Mouse (Mus musculus): ENCODE results near the gene Mipep. TPM values are rescaled to one million over a fixed set of nuclear protein-coding genes. Genes with fewer than 3 reads are reported as not detected.

Mipep gene
- polyA plus RNA-seq, 1 experiment, result 6.9 TPM

GRCm38 (mm10) chr14:60850101-60850500 lies 65.7 kb downstream of the Mipep start:
- no peak for TF ChIP-seq POLR2A (IDR thresholded peaks at IDR 0.05; ENCODE audit: borderline replicate concordance, low read depth, low read length)
- no peak for TF ChIP-seq CTCF (IDR thresholded peaks at IDR 0.05; ENCODE audit: low read depth, low read length)
- H3K4me3 ChIP-seq (ENCODE audit: insufficient read depth, low read length), result no peak overlapping the region
- H3K27ac ChIP-seq (ENCODE audit: insufficient read depth, low read depth, low read length), result no peak overlapping the region
- no peaks in the 10 kb centered on the region for H3K4me1 ChIP-seq (ENCODE audit: control insufficient read depth, insufficient read depth, low read length)

DNA sequence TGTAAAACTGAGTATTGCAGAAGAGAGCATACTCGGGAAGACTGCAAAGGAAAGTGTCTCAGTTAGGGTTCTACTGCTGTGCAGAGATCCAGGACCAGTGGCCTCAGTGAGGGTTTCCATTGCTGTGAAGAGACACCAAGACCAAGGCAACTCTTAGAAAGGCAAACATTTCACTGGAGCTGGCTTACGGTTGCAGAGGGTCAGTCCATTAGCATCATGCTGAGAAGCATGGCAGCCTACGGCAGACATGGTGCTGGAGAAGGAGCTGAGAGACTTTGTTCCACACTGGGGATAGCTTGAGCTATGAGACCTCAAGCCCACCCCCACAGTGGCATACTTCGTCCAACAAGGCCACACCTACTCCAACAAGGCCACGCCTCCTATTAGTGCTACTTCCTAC lies 67.3 kb downstream of the Mipep start:
- no peaks in the 10 kb centered on the region for H3K4me1 ChIP-seq (ENCODE audit: control insufficient read depth, insufficient read depth, low read length)
- H3K27ac ChIP-seq (ENCODE audit: insufficient read depth, low read depth, low read length), result no peak overlapping the region
- H3K4me3 ChIP-seq (ENCODE audit: insufficient read depth, low read length), result no peak overlapping the region
- TF ChIP-seq CTCF (IDR thresholded peaks at IDR 0.05; ENCODE audit: low read depth, low read length), result no peak
- TF ChIP-seq POLR2A (IDR thresholded peaks at IDR 0.05; ENCODE audit: borderline replicate concordance, low read depth, low read length), result no peak

GRCm38 (mm10) chr14:60856199-60856912 lies 72.0 kb downstream of the Mipep start:
- no peaks in the 10 kb centered on the region for H3K4me1 ChIP-seq (ENCODE audit: control insufficient read depth, insufficient read depth, low read length)
- no peak for TF ChIP-seq CTCF (IDR thresholded peaks at IDR 0.05; ENCODE audit: low read depth, low read length)
- no peak for TF ChIP-seq POLR2A (IDR thresholded peaks at IDR 0.05; ENCODE audit: borderline replicate concordance, low read depth, low read length)
- H3K4me3 ChIP-seq (ENCODE audit: insufficient read depth, low read length), result no peak overlapping the region
- no peak overlapping the region for H3K27ac ChIP-seq (ENCODE audit: insufficient read depth, low read depth, low read length)

DNA sequence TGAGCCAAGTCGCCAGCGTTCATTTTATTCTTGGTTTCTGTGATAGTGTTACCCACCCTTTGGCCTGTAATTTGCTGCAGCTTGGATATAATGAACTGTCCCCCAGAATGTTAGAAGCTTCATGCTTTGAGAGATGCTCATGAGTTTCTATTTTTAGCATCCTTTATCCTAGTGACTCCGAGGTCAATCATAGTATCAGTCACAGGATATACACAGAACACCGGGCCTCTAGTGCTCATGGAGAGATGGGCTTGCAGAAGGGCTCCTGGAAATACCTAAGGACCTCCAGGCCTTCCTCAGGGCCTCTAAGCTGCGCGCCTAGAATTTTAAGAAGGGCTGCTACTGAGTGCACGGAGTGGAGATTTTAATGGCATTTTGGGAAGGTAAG lies 72.5 kb downstream of the Mipep start:
- no peak for TF ChIP-seq CTCF (IDR thresholded peaks at IDR 0.05; ENCODE audit: low read depth, low read length)
- TF ChIP-seq POLR2A (IDR thresholded peaks at IDR 0.05; ENCODE audit: borderline replicate concordance, low read depth, low read length), result no peak
- H3K4me1 ChIP-seq (ENCODE audit: control insufficient read depth, insufficient read depth, low read length), result no peaks in the 10 kb centered on the region
- H3K27ac ChIP-seq (ENCODE audit: insufficient read depth, low read depth, low read length), result no peak overlapping the region
- H3K4me3 ChIP-seq (ENCODE audit: insufficient read depth, low read length), result no peak overlapping the region

- no peaks in the 10 kb centered on the region for H3K4me1 ChIP-seq (ENCODE audit: control insufficient read depth, insufficient read depth, low read length)
- no peak overlapping the region for H3K4me3 ChIP-seq (ENCODE audit: insufficient read depth, low read length)
- no peak overlapping the region for H3K27ac ChIP-seq (ENCODE audit: insufficient read depth, low read depth, low read length)
- no peak for TF ChIP-seq POLR2A (IDR thresholded peaks at IDR 0.05; ENCODE audit: borderline replicate concordance, low read depth, low read length)
- TF ChIP-seq CTCF (IDR thresholded peaks at IDR 0.05; ENCODE audit: low read depth, low read length), result no peak
Observed at GRCm38 (mm10) chr14:60863396-60863795, 79.0 kb downstream of the Mipep start.

GRCm38 (mm10) chr14:60866399-60866798 lies 82.0 kb downstream of the Mipep start:
- TF ChIP-seq POLR2A (IDR thresholded peaks at IDR 0.05; ENCODE audit: borderline replicate concordance, low read depth, low read length) (no peak), CTCF (IDR thresholded peaks at IDR 0.05; ENCODE audit: low read depth, low read length) (no peak)
- Histone ChIP-seq H3K27ac (ENCODE audit: insufficient read depth, low read depth, low read length) (no peak overlapping the region), H3K4me1 (ENCODE audit: control insufficient read depth, insufficient read depth, low read length) (no peaks in the 10 kb centered on the region), H3K4me3 (ENCODE audit: insufficient read depth, low read length) (no peak overlapping the region)

- no peak for TF ChIP-seq CTCF (IDR thresholded peaks at IDR 0.05; ENCODE audit: low read depth, low read length)
- TF ChIP-seq POLR2A (IDR thresholded peaks at IDR 0.05; ENCODE audit: borderline replicate concordance, low read depth, low read length), result no peak
Observed at GRCm38 (mm10) chr14:60868325-60868724, 84.0 kb downstream of the Mipep start.

DNA sequence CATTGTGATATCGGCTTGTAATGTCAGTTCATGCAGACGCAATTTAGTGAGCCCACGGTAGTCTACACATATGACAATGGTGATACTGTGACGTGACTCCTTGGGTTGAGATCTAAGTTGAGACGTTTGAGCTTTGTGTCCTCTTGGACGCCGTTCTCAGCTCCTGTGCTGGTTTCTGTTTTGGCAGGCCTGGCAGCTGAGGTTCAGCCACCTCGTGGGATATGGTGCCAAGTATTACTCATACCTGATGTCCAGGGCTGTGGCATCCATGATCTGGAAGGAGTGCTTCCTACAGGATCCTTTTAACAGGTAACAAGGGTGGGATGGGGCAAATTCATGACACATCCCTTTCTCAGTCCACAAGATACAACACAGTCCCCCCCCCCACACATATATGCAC lies 87.5 kb downstream of the Mipep start:
- no peak for TF ChIP-seq POLR2A (IDR thresholded peaks at IDR 0.05; ENCODE audit: borderline replicate concordance, low read depth, low read length)
- TF ChIP-seq CTCF (IDR thresholded peaks at IDR 0.05; ENCODE audit: low read depth, low read length), result no peak
- Histone ChIP-seq H3K4me1 (ENCODE audit: control insufficient read depth, insufficient read depth, low read length) (no peaks in the 10 kb centered on the region), H3K4me3 (ENCODE audit: insufficient read depth, low read length) (no peak overlapping the region), H3K27ac (ENCODE audit: insufficient read depth, low read depth, low read length) (no peak overlapping the region)

More at GRCm38 (mm10) chr14:60868325-60868724, 84.0 kb downstream of the Mipep start:
- H3K4me1 ChIP-seq (ENCODE audit: control insufficient read depth, insufficient read depth, low read length), result no peaks in the 10 kb centered on the region
- H3K27ac ChIP-seq (ENCODE audit: insufficient read depth, low read depth, low read length), result no peak overlapping the region
- H3K4me3 ChIP-seq (ENCODE audit: insufficient read depth, low read length), result no peak overlapping the region

DNA sequence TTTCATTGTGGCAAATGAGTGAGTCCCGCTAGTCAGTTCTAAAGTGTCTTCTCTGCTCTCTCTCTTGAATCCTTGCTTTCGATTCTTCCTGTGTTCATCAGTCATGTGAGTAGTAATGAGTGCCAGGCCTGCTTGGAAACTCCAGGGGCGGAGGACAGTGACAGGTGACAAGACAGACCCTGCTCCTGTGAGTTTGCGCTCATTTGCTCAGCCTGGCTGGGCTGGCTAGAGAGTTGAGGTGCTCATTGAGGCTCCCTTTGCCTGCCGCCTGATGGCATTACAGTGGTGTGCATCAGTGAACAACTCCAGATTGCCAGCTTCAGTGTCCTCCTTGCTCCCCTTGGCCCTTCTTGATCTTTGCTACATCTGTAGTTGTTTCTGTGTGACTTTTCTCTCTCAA lies 97.7 kb downstream of the Mipep start:
- H3K4me1 ChIP-seq (ENCODE audit: control insufficient read depth, insufficient read depth, low read length), result no peaks in the 10 kb centered on the region

DNA sequence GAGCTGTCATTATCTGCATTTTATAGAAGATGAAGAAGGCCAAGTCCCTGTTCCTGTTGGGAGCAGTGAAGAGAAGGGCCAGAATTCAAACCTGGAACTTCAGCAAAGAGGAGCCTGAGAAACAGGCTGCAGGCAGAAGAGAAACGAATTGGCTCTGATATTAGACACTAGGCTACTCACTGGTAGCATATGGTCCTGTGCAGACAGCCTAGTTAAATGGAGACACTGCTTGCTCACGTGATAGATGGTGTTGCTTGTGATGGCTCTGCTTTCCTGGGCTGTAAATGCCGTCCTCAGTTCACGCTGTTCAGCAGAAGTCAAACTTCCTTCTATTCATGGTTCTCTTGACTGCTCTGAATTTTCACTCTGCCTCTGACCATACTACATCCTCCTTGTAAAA lies 98.3 kb downstream of the Mipep start:
- Histone ChIP-seq H3K4me3 (ENCODE audit: insufficient read depth, low read length) (no peak overlapping the region), H3K4me1 (ENCODE audit: control insufficient read depth, insufficient read depth, low read length) (no peaks in the 10 kb centered on the region), H3K27ac (ENCODE audit: insufficient read depth, low read depth, low read length) (no peak overlapping the region)
- no peak for TF ChIP-seq CTCF (IDR thresholded peaks at IDR 0.05; ENCODE audit: low read depth, low read length)
- TF ChIP-seq POLR2A (IDR thresholded peaks at IDR 0.05; ENCODE audit: borderline replicate concordance, low read depth, low read length), result no peak

More for the DNA sequence above, 97.7 kb downstream of the Mipep start:
- no peak overlapping the region for H3K4me3 ChIP-seq (ENCODE audit: insufficient read depth, low read length)
- TF ChIP-seq POLR2A (IDR thresholded peaks at IDR 0.05; ENCODE audit: borderline replicate concordance, low read depth, low read length), result no peak
- TF ChIP-seq CTCF (IDR thresholded peaks at IDR 0.05; ENCODE audit: low read depth, low read length), result no peak
- H3K27ac ChIP-seq (ENCODE audit: insufficient read depth, low read depth, low read length), result no peak overlapping the region

Measured in bone marrow macrophage, adult 2 months (primary cell).